In genomic region chr5:124538813-124539792, GRCm38 (mm10) we compare ENCODE assay signal across 9 mouse cellular contexts. TPM values are rescaled to one million over a fixed set of nuclear protein-coding genes. Genes with fewer than 3 reads are reported as not detected.
DNase-seq lines count a peak whose midpoint lies in the region; ATAC-seq and TF ChIP-seq lines count a peak whose summit lies in the region.
"Had no signal": no experiment of that assay in that cellular context is flagged by ENCODE, and none has a peak within 500 bp of the region (broad histone marks: within the 10 kb centered on the region; RNA-seq: fewer than 3 reads in every experiment).

No protein-coding gene starts in this region.

- peak; percentile 65 to 90 for DNase-seq in adrenal gland, adult (ENCODE audit: inconsistent age in 2 of 2, low spot score in 1 of 2)
- no peak for DNase-seq in adrenal gland, postnatal 4 days (ENCODE audit: low spot score in 2 of 2)
- peak; percentile 76 for DNase-seq in right cerebral cortex, adult 18-20 months
- DNase-seq in right cerebral cortex, postnatal 4 days = no peak
- DNase-seq in embryo, embryonic 11 days = peak; percentile 63
- DNase-seq in layer of hippocampus, adult 2 months (ENCODE audit: low spot score in 2 of 2) = peak; percentile 72 to 82
- peak; percentile 62 to 76 for DNase-seq in thymus, postnatal 10 days (ENCODE audit: low spot score in 2 of 2)

- peak; percentile 47 for ATAC-seq in megakaryocyte progenitor cell, adult 5-6 weeks (replicated peaks; ENCODE audit: poor library complexity)

- no peak overlapping the region for H3K4me3 ChIP-seq in layer of hippocampus, adult 2 months
- H3K4me3 ChIP-seq: neural tube, embryonic 12.5 days had no signal

- peak overlapping the region; percentile 74 for H3K27ac ChIP-seq in layer of hippocampus, adult 2 months
- H3K27ac ChIP-seq: neural tube, embryonic 12.5 days had no signal

- peak; percentile 83 for TF ChIP-seq CTCF in layer of hippocampus, adult 2 months (conservative IDR thresholded peaks at IDR 0.05)

RNA-seq across cellular contexts. Expression of gene Tmed2, which starts 1.4 kb away (rescaled TPM):
- 100 to 1,000 TPM; 199 to 213 TPM for total RNA-seq in adrenal gland, postnatal 4 days (2021)
- total RNA-seq in layer of hippocampus, adult 2 months (2021) = 10 to 100 TPM; 97.4 to 99.3 TPM
- 851 and 960 TPM in 2 replicates for total RNA-seq in megakaryocyte progenitor cell, adult 5-6 weeks (2015)
- total RNA-seq in megakaryocyte progenitor cell, adult 5-6 weeks (2017) = 795 and 1,001 TPM in 2 replicates

RNA-seq across cellular contexts. Expression of gene Rilpl1, which starts 7.9 kb away (rescaled TPM):
- total RNA-seq in adrenal gland, postnatal 4 days (2021) = 10 to 100 TPM; 23.0 TPM
- total RNA-seq in layer of hippocampus, adult 2 months (2021) = 10 to 100 TPM; 69.1 to 78.2 TPM
- total RNA-seq in megakaryocyte progenitor cell, adult 5-6 weeks (2015) = 0.54 TPM in 1 of 2 replicates, not detected in the other
- 0.21 and 0.61 TPM in 2 replicates for total RNA-seq in megakaryocyte progenitor cell, adult 5-6 weeks (2017)

RNA-seq across cellular contexts. Expression of gene Ddx55, which starts 13.6 kb away (rescaled TPM):
- 10 to 100 TPM; 16.1 to 16.8 TPM for total RNA-seq in adrenal gland, postnatal 4 days (2021)
- total RNA-seq in layer of hippocampus, adult 2 months (2021) = 10 to 100 TPM; 27.4 to 32.6 TPM
- total RNA-seq in megakaryocyte progenitor cell, adult 5-6 weeks (2015) = 13.7 and 15.3 TPM in 2 replicates
- 15.2 and 15.7 TPM in 2 replicates for total RNA-seq in megakaryocyte progenitor cell, adult 5-6 weeks (2017)

RNA-seq across cellular contexts. Expression of gene Eif2b1, which starts 39.8 kb away (rescaled TPM):
- 10 to 100 TPM; 54.2 to 58.5 TPM for total RNA-seq in adrenal gland, postnatal 4 days (2021)
- total RNA-seq in layer of hippocampus, adult 2 months (2021) = 10 to 100 TPM; 36.7 to 36.8 TPM
- total RNA-seq in megakaryocyte progenitor cell, adult 5-6 weeks (2015) = 45.9 and 53.7 TPM in 2 replicates
- 26.1 and 40.1 TPM in 2 replicates for total RNA-seq in megakaryocyte progenitor cell, adult 5-6 weeks (2017)

RNA-seq across cellular contexts. Expression of gene Gtf2h3, which starts 39.8 kb away (rescaled TPM):
- 10 to 100 TPM; 43.2 to 45.5 TPM for total RNA-seq in adrenal gland, postnatal 4 days (2021)
- total RNA-seq in layer of hippocampus, adult 2 months (2021) = 10 to 100 TPM; 31.7 to 35.7 TPM
- 13.8 and 16.2 TPM in 2 replicates for total RNA-seq in megakaryocyte progenitor cell, adult 5-6 weeks (2015)
- 29.7 and 37.5 TPM in 2 replicates for total RNA-seq in megakaryocyte progenitor cell, adult 5-6 weeks (2017)

Comparison
In these comparisons a context has a peak if more than half of its experiments do, and no peak if none do; other contexts are left out.
1. DNase-seq: peak in adrenal gland, adult (2 of 2), right cerebral cortex, adult 18-20 months (single experiment), embryo, embryonic 11 days (single experiment), layer of hippocampus, adult 2 months (2 of 2) and thymus, postnatal 10 days (2 of 2); none in adrenal gland, postnatal 4 days (0 of 2) and right cerebral cortex, postnatal 4 days (single experiment).
2. RNA of gene Rilpl1, which starts 7.9 kb away (total RNA-seq): 69.1 to 78.2 TPM in layer of hippocampus, adult 2 months and 23.0 TPM in adrenal gland, postnatal 4 days; 0.21 to 0.61 TPM in megakaryocyte progenitor cell, adult 5-6 weeks; every median in the first group is over 10 times any median in the second.